Mouse (Mus musculus) kidney, embryonic 14.5 days (tissue): ENCODE results near the gene Gsta2. TPM values are rescaled to one million over a fixed set of nuclear protein-coding genes. Genes with fewer than 3 reads are reported as not detected.
"Not testable (repeated sequence)": the region's sequence is repeated elsewhere in the genome, so short reads cannot be mapped to it uniquely, and the experiment has no call there.

Experiments used
- ATAC-seq: fragments of 200-750 bp; cut with Nextera tagmentation; 2 replicates; pipeline ENCODE4 v1.8.0; 2017; ENCODE audit warnings: moderate number of reproducible peaks, mild to moderate bottlenecking, moderate TSS enrichment, moderate library complexity; ENCODE audit not compliant: low FRiP score, low TSS enrichment
- H3K27ac ChIP-seq: fragments of 300-500 bp; sonication (generic); 2 replicates; pipeline ENCODE4 v1.5.1; 2014; ENCODE audit warnings: low read depth, mild to moderate bottlenecking, low read length, moderate library complexity, mixed read lengths
- H3K27me3 ChIP-seq: fragments of 300-500 bp; sonication (generic); 2 replicates; pipeline ENCODE4 v1.6.1; 2014; ENCODE audit warnings: mild to moderate bottlenecking, low read length; ENCODE audit not compliant: control insufficient read depth, insufficient read depth
- H3K36me3 ChIP-seq: fragments of 300-500 bp; sonication (generic); 2 replicates; pipeline ENCODE4 v1.6.1; 2014; ENCODE audit warnings: low read length, mixed read lengths; ENCODE audit not compliant: control insufficient read depth, insufficient read depth
- H3K4me1 ChIP-seq: fragments of 300-500 bp; sonication (generic); 2 replicates; pipeline ENCODE4 v1.6.1; 2014; ENCODE audit warnings: low read length, mixed read lengths; ENCODE audit not compliant: control insufficient read depth, insufficient read depth
- H3K4me2 ChIP-seq: fragments of 300-500 bp; sonication (generic); replicated peaks from 2 replicates; pipeline ENCODE4 v1.6.1; 2014; ENCODE audit warnings: low read depth, mild to moderate bottlenecking, low read length
- H3K4me3 ChIP-seq: fragments of 300-500 bp; sonication (generic); 2 replicates; pipeline ENCODE4 v1.5.1; 2014; ENCODE audit warnings: mild to moderate bottlenecking, low read length
- H3K9ac ChIP-seq: fragments of 300-500 bp; sonication (generic); 2 replicates; pipeline ENCODE4 v1.6.1; 2014; ENCODE audit warnings: low read depth, mild to moderate bottlenecking, low read length, moderate library complexity
- H3K9me3 ChIP-seq: fragments of 300-500 bp; sonication (generic); 2 replicates; pipeline ENCODE4 v1.6.1; 2016; ENCODE audit warnings: low read length; ENCODE audit not compliant: control insufficient read depth
- WGBS: fragments of 180-500 bp; shearing (Covaris S2); extraction: QIAGEN DNeasy Blood & Tissue Kit; methylation state at CpG from one replicate; pipeline ENCODE4 v1.1.7; 2014; 5-methylcytosine and 5-hydroxymethylcytosine counted together
- polyA plus RNA-seq: library from polyadenylated mRNA; unstranded; fragments of >200 nt; fragmentation: Nextera tagmentation; extraction: Ambion mirVana; gene quantifications from 2 replicates; pipeline ENCODE4 v1.2.1, GENCODE M21; 2014

Gene Gsta2
- polyA plus RNA-seq, 1 experiment from 2014 or later = 3.6 TPM

DNA sequence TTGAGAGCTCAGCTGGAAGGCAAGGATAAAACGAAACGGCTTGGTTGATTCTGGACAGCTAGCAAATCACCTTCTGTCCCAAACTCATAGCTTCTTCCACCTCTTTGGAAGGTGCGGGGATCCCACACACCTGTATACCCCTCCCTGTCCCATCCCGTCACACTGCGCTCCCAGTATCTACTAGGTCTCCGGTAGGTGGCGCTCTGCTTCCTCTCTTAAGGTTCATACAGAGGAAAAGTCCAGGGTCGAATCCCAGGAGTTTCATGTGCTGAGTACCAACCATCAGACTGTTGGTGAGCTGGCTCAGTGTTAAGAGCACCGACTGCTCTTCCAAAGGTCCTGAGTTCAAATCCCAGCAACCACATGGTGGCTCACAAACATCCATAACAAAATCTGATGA, 2.5 kb upstream of the Gsta2 start:
- H3K9ac ChIP-seq = no peak overlapping the region
- no peaks in the 10 kb centered on the region for H3K27me3 ChIP-seq
- H3K36me3 ChIP-seq = no peaks in the 10 kb centered on the region
- H3K4me3 ChIP-seq = no peak overlapping the region
- H3K4me2 ChIP-seq = no peak overlapping the region
- peak; percentile 89 for ATAC-seq
- H3K27ac ChIP-seq = no peak overlapping the region
- WGBS = 16% methylated on average over 9 of the region's 9 CpGs
- no peaks in the 10 kb centered on the region for H3K9me3 ChIP-seq
- no peaks in the 10 kb centered on the region for H3K4me1 ChIP-seq

DNA sequence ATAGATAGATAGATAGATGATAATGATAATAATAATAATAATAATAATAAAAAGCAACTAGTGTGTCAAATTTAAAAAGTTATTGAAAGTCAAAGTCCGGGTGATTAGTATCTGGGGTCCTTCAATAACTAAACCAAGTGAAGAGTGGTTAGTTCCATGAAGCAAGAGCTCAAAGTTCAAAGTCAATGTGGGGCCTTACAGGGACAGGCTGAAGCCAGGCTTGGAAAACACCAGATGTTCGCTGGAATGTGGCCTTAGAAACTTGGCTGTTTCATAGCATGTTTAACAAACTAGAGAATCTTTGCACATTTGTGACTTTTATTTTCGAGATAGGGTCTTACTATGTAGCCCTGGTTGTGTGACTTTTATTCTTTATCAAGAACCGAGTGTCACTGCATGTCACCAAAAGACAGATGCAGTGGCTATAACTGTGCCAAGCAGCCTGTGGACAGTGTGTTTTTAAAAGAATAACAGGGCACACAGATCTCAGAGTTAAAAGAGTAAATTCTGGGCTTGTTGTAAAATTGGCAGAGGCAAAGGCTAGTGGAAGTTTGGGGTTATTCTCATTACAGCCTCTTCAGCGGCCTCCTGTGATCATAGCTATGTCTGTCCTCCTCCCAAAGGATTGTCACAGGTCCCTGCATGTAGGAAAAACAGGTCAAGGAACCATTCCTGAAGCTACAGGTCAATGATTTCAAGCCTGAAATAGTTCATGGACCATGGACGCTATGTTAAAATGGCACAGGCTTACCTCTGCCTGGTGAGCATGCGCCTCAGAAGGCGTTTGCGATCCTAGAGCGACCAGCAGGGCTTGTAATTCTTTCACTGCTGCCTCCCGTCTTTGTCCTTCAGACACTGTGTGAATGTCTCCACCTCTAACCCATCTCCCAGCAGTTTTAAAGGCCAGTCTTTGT, 666 bp downstream of the Gsta2 start:
- no peaks in the 10 kb centered on the region for H3K9me3 ChIP-seq
- WGBS = 77% methylated on average over 11 of the region's 11 CpGs
- no peaks in the 10 kb centered on the region for H3K36me3 ChIP-seq
- no peak overlapping the region for H3K27ac ChIP-seq
- no peaks in the 10 kb centered on the region for H3K4me1 ChIP-seq
- no peak overlapping the region for H3K4me3 ChIP-seq
- H3K4me2 ChIP-seq = no peak overlapping the region
- H3K27me3 ChIP-seq = no peaks in the 10 kb centered on the region
- H3K9ac ChIP-seq = no peak overlapping the region
- no peak for ATAC-seq

DNA sequence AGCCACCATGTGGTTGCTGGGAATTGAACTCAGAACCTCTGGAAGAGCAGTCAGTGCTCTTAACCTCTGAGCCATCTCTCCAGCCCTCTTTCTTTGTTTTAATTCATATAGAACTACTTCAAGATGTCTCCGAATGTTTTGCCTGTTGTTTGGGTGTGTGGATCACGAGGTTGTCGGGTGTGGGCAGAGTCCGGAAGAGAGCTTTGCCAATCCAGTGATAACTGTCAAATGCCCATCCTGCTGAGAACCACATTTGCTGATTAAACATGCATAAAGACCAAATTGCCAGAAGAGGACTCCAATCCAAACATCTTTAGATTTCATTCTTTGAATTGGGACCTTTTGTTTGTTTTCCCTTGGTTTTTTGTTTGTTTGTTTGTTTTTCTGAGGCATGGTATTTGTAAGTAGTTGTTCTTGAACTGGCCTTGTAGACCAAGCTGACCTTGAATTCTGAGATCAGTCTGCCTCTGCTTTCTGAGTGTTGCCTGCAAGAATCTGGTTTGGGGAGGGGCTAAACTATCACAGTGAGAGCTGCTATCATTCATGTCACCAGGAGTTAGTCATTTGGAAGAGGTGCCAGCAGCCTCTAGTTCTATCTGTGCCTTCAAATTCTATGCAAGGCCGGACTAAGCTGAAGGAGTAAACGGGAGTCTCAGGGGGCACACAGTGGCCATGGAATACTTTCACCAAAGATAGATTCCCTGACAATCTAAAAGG, 3.9 kb downstream of the Gsta2 start:
- H3K27me3 ChIP-seq = no peaks in the 10 kb centered on the region
- no peaks in the 10 kb centered on the region for H3K36me3 ChIP-seq
- no peak overlapping the region for H3K4me2 ChIP-seq
- no peaks in the 10 kb centered on the region for H3K9me3 ChIP-seq
- no peak overlapping the region for H3K4me3 ChIP-seq
- WGBS = 77% methylated on average over 6 of the region's 6 CpGs
- H3K27ac ChIP-seq = no peak overlapping the region
- H3K4me1 ChIP-seq = no peaks in the 10 kb centered on the region
- no peak overlapping the region for H3K9ac ChIP-seq
- ATAC-seq = no peak

DNA sequence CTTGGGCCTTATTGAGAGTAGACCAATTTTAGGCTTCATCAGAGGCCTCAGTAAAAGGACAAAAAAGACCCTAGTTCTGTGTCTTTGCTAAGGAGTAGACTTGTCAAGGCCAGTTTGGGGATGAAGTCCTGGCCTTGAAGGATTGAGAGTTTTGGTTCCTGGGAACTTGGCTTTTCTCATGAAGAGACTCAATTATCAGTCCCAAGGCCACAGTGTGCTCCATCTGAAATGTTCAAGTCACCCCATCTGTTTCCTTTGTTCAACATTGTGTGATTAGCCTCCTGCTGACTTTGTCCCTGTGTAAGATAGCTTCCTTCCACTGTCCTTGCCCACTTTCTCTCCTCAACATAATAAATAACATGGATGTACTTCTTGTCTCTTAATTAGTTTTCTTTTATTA, 5.6 kb downstream of the Gsta2 start:
- not testable (repeated sequence) for H3K4me3 ChIP-seq, H3K4me2 ChIP-seq, H3K9ac ChIP-seq, H3K4me1 ChIP-seq, H3K27ac ChIP-seq, H3K36me3 ChIP-seq, ATAC-seq, H3K27me3 ChIP-seq, H3K9me3 ChIP-seq

- H3K36me3 ChIP-seq, H3K9ac ChIP-seq, H3K4me2 ChIP-seq, H3K4me1 ChIP-seq, H3K4me3 ChIP-seq, H3K9me3 ChIP-seq, H3K27ac ChIP-seq, ATAC-seq, H3K27me3 ChIP-seq: not testable (repeated sequence)
- WGBS = 89% methylated on average over 3 of the region's 3 CpGs
Measured at GRCm38 (mm10) chr9:78349141-78349540, 6.4 kb downstream of the Gsta2 start.

GRCm38 (mm10) chr9:78348206-78349004, 7.2 kb downstream of the Gsta2 start:
- not testable (repeated sequence) for H3K9me3 ChIP-seq, H3K27me3 ChIP-seq, H3K27ac ChIP-seq, H3K36me3 ChIP-seq, ATAC-seq, H3K4me1 ChIP-seq, H3K4me3 ChIP-seq, H3K4me2 ChIP-seq, H3K9ac ChIP-seq
- 62% methylated on average over 6 of the region's 6 CpGs for WGBS

- no peak overlapping the region for H3K4me2 ChIP-seq
- H3K4me3 ChIP-seq = no peak overlapping the region
- H3K9ac ChIP-seq = no peak overlapping the region
- no peaks in the 10 kb centered on the region for H3K27me3 ChIP-seq
- ATAC-seq = no peak
- no peaks in the 10 kb centered on the region for H3K36me3 ChIP-seq
- H3K9me3 ChIP-seq = no peaks in the 10 kb centered on the region
- no peaks in the 10 kb centered on the region for H3K4me1 ChIP-seq
- no peak overlapping the region for H3K27ac ChIP-seq
- 64% methylated on average over 3 of the region's 3 CpGs for WGBS
Measured at GRCm38 (mm10) chr9:78347004-78347403, 8.6 kb downstream of the Gsta2 start.

- H3K9ac ChIP-seq = not testable (repeated sequence)
Measured at GRCm38 (mm10) chr9:78345235-78345634, 10.4 kb downstream of the Gsta2 start.

More at GRCm38 (mm10) chr9:78345235-78345634, 10.4 kb downstream of the Gsta2 start:
- not testable (repeated sequence) for H3K27ac ChIP-seq, ATAC-seq, H3K4me3 ChIP-seq, H3K4me1 ChIP-seq, H3K4me2 ChIP-seq, H3K27me3 ChIP-seq, H3K9me3 ChIP-seq, H3K36me3 ChIP-seq
- 61% methylated on average over 3 of the region's 4 CpGs for WGBS
